Mouse (Mus musculus): ENCODE data around the gene Smim15.

The Smim15 gene

GRCm38 (mm10) chr13:108062900-108063299 lies 18.7 kb downstream of the Smim15 start:
- DNase-seq (ENCODE audit: low spot score): no peak

DNA sequence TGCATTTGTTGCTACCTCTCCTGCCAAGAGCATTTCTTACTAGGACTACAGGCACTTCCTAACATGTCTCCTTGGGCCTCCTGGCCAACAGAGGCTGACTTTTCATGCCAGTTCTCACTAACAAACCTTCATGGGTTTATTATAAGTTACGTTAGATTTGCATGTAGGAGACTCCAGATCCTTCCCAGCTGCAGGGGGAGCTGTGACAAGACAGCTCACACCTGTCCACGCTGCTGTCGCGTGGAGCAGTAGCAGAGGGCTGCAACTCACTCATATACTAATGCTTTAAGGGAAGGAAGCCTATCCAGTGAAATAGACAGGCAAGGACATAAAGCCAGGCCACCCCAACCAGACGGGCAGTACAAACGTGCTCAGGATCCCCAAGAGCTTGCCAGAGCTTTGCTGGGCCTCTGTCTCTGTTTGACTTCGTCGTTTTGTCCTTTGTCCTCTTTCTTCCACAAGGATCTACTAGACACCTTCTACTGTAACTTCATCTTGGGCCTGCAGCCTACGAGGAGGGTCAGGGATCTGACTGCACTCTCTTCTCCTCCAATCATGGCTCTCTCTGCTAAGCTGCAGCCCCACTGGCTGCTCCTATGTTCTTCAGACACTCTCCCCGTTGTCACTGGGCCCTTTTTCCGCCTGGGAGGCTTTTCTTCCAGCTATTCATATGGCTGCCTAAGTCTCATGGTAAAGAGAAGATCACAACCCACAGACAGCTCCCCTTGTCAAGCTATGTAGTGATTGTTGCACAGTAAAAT lies 19.3 kb downstream of the Smim15 start:
- DNase-seq (ENCODE audit: low spot score): no peak

DNA sequence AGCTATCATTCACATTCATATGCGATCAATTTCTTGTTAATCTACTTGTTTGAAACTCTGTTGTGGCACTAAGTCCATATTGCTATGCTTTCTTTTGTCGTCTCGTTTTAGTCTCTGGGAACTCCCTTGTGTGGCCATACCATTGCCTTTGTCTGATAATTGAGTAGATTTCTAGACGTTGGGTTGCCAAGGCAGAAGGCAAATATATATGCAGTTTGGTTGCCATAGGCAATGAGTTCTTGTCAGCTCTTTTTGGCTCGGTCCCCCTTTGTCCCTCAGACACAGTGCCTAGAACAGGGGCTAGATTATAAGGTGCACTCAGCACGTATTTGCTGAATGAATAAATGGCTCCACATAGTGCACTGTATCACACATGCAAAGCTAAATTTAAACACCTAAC lies 20.1 kb downstream of the Smim15 start:
- DNase-seq (ENCODE audit: low spot score): no peak

DNA sequence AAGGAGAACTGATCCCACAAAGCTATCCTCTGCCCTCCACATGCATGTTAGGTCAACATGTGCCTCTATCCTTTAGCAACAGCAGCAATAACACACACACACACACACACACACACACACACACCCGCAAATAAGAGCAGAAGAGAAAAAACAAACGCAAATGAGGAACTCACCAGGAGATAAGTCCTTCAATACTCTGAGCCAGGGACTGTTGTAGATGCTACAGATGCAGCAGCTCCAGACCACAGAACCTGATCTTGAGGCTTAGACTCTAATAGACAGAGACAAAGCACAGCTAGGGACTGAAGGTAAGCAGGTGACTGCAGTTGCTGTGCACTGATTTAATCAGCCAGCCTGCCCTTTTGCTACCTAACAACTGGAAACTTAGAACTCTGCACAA lies 21.8 kb downstream of the Smim15 start:
- DNase-seq (ENCODE audit: low spot score): no peak

- no peak for DNase-seq (ENCODE audit: low spot score)
Observed at GRCm38 (mm10) chr13:108069151-108069550, 24.9 kb downstream of the Smim15 start.

- DNase-seq (ENCODE audit: low spot score): no peak
Observed at GRCm38 (mm10) chr13:108070171-108070570, 25.9 kb downstream of the Smim15 start.

DNA sequence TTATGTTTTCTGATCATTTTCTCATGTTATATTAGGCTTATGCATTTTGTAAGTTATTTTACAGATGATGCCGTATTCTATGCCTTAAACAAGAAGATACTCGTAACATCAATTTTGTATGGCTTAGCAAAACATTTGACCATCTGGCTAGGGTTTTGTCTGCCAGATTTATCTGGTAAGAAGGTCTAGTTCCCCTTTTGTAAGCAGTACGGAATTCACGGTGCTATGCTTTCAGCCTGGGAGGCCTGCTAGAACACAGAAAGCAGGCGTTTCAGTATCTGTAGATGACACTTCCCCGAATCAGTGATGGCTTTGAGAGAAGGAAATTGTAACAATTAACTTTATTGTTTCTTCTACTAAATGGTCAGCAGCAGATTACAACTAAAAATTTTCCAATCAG lies 33.2 kb downstream of the Smim15 start:
- no peak for DNase-seq (ENCODE audit: low spot score)

GRCm38 (mm10) chr13:108077901-108078300 lies 33.7 kb downstream of the Smim15 start:
- DNase-seq (ENCODE audit: low spot score): no peak

- no peak for DNase-seq (ENCODE audit: low spot score)
Observed at GRCm38 (mm10) chr13:108084086-108084485, 39.8 kb downstream of the Smim15 start.

GRCm38 (mm10) chr13:108086036-108086435 lies 41.8 kb downstream of the Smim15 start:
- DNase-seq (ENCODE audit: low spot score): no peak

DNA sequence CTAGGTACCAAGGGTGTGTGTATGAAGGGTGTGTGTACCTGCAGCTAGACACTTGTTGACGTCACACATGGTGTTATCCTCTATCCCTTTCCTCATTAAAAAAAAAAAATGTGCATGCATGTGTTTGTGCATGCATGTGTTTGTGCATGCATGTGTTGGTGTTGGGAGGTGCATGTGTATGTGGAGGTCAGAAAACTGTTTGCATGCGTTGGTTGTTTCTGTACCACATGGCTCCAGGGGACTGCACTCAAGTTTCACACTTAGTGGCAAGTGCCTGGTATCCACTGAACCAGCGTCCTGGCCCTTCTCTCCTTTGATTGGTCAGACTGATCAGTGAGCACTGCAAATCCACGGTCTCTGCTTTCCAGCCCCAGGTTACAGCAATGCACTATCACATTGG lies 42.5 kb downstream of the Smim15 start:
- DNase-seq (ENCODE audit: low spot score): no peak

DNA sequence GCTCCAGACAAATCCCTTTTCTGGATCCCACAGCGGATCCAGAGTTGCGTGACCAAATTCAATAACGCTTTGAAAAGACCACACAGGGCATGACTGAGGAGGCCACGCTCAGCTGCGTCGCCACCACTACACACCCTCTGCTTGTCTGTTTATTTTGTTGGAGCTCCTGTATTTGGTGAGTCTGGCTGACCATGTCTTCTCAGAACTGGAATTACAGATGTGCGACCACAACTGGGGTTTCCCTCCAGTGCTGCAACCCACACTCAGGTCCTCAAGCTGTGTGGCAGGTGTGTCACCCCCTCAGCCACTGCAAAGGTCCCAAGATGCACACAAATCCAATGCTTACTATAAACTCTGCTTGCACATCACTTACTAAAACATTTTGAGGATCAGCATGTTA lies 48.0 kb downstream of the Smim15 start:
- DNase-seq (ENCODE audit: low spot score): no peak

GRCm38 (mm10) chr13:108094681-108095080 lies 50.4 kb downstream of the Smim15 start:
- DNase-seq (ENCODE audit: low spot score): no peak

GRCm38 (mm10) chr13:108095617-108096016 lies 51.4 kb downstream of the Smim15 start:
- no peak for DNase-seq (ENCODE audit: low spot score)

DNA sequence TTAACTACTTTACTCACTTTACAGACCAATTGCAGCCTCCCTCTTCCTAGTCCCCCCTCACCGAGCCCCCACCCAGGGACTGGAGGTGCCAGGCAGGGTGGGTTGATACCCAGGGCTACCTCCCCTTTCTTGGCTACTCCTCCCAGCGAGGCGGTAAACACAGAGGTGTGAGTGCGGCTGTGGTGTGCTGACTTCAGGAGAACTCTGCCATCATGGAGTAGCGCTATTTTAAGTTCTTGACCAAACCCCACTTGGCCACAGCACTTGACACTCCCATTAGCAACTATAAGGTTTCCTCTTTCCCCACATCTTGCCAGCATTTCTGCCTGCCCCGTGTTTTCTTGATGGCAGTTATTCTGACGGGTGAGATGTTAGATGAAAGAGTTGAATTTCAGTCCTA lies 52.2 kb downstream of the Smim15 start:
- DNase-seq (ENCODE audit: low spot score): no peak

Data from urinary bladder, postnatal 25 days (tissue).